In genomic region chr19:53130399-53131175, GRCm38 (mm10) we compare ENCODE assay signal across 9 mouse cellular contexts. TPM values are rescaled to one million over a fixed set of nuclear protein-coding genes. Genes with fewer than 3 reads are reported as not detected.
DNase-seq lines count a peak whose midpoint lies in the region.
"Had no signal": no experiment of that assay in that cellular context is flagged by ENCODE, and none has a peak within 500 bp of the region (broad histone marks: within the 10 kb centered on the region; RNA-seq: fewer than 3 reads in every experiment).

No protein-coding gene starts in this region.

- peak; percentile 14 for DNase-seq in adrenal gland, adult 2 months
- no peak for DNase-seq in adrenal gland, postnatal 36 days
- DNase-seq in urinary bladder, postnatal 14 days (ENCODE audit: low spot score) = peak; percentile 36
- no peak for DNase-seq in urinary bladder, adult 2 months (ENCODE audit: low spot score)
- peak; percentile 72 to 76 for DNase-seq in kidney, postnatal 4 days
- no peak for DNase-seq in thymus, postnatal 25 days
- DNase-seq in B cell, adult 2 months = no peak
- no peak for DNase-seq in cerebellum, adult 11-12 months
- DNase-seq: embryo, embryonic 11 days had no signal

RNA-seq across cellular contexts. Expression of gene Add3, which starts 9.7 kb away (rescaled TPM):
- total RNA-seq in adrenal gland, adult 2 months (2021) = 10 to 100 TPM; 43.1 to 46.6 TPM
- 9.4 and 11.6 TPM in 2 replicates for polyA plus RNA-seq in adrenal gland, adult 2 months (2012; rRNA removed)
- 10 to 100 TPM; 36.6 to 52.5 TPM for total RNA-seq in adrenal gland, postnatal 36 days (2021)
- 95.8 and 110 TPM in 2 replicates for polyA plus RNA-seq in urinary bladder, adult 2 months (2012; rRNA removed)

Comparison
In these comparisons a context has a peak if more than half of its experiments do, and no peak if none do; other contexts are left out.
1. DNase-seq: peak in adrenal gland, adult 2 months (single experiment), urinary bladder, postnatal 14 days (single experiment) and kidney, postnatal 4 days (2 of 2); none in adrenal gland, postnatal 36 days (0 of 2), urinary bladder, adult 2 months (single experiment), thymus, postnatal 25 days (single experiment), B cell, adult 2 months (0 of 2) and cerebellum, adult 11-12 months (single experiment).